ENCODE assay signal across 27 mouse cellular contexts in genomic region chr9:114601096-114601495, GRCm38 (mm10). TPM values are rescaled to one million over a fixed set of nuclear protein-coding genes. Genes with fewer than 3 reads are reported as not detected.
"Had no signal": no experiment of that assay in that cellular context is flagged by ENCODE, and none has a peak within 500 bp of the region (broad histone marks: within the 10 kb centered on the region; RNA-seq: fewer than 3 reads in every experiment).

No protein-coding gene starts in this region.

- H3K4me1 ChIP-seq: heart, embryonic 13.5 days; heart, embryonic 15.5 days; hindbrain, embryonic 13.5 days; hindbrain, embryonic 15.5 days; kidney, embryonic 15.5 days; limb, embryonic 13.5 days; limb, embryonic 15.5 days; liver, embryonic 12.5 days had no signal

- H3K27me3 ChIP-seq: heart, embryonic 13.5 days; heart, embryonic 15.5 days; hindbrain, embryonic 13.5 days; hindbrain, embryonic 15.5 days; kidney, embryonic 15.5 days; limb, embryonic 13.5 days; limb, embryonic 15.5 days; liver, embryonic 12.5 days had no signal

- ATAC-seq: hindbrain, postnatal 0 days; intestine, embryonic 16.5 days; liver, embryonic 12.5 days had no signal

- H3K4me2 ChIP-seq: heart, embryonic 11.5 days; heart, embryonic 13.5 days; heart, embryonic 15.5 days; hindbrain, embryonic 13.5 days; hindbrain, embryonic 15.5 days; kidney, embryonic 15.5 days; limb, embryonic 13.5 days; limb, embryonic 15.5 days; liver, embryonic 12.5 days had no signal

- H3K9ac ChIP-seq: heart, embryonic 13.5 days; heart, embryonic 15.5 days; hindbrain, embryonic 13.5 days; hindbrain, embryonic 15.5 days; kidney, embryonic 15.5 days; limb, embryonic 13.5 days; limb, embryonic 15.5 days; liver, embryonic 12.5 days had no signal

- H3K4me3 ChIP-seq: gastrocnemius, adult 2 months; heart, embryonic 13.5 days; heart, embryonic 15.5 days; hindbrain, embryonic 13.5 days; hindbrain, embryonic 15.5 days; kidney, embryonic 15.5 days; limb, embryonic 13.5 days; limb, embryonic 15.5 days; liver, embryonic 12.5 days had no signal

- DNase-seq: gastrocnemius, adult 2 months; gastrocnemius, postnatal 10 days; gastrocnemius, postnatal 25 days; heart, adult 18-20 months; heart, postnatal 14 days; heart, postnatal 36 days; kidney, adult 18-20 months; kidney, adult 8-10 months; kidney, postnatal 14 days; layer of hippocampus, adult 9-11 months; layer of hippocampus, postnatal 36 days; left cerebral cortex, postnatal 4 days had no signal

- H3K9me3 ChIP-seq: heart, embryonic 13.5 days; heart, embryonic 15.5 days; hindbrain, embryonic 13.5 days; hindbrain, embryonic 15.5 days; kidney, embryonic 15.5 days; limb, embryonic 13.5 days; limb, embryonic 15.5 days; liver, embryonic 12.5 days had no signal

- H3K27ac ChIP-seq: gastrocnemius, adult 2 months; heart, embryonic 13.5 days; heart, embryonic 15.5 days; hindbrain, embryonic 13.5 days; hindbrain, embryonic 15.5 days; hindbrain, postnatal 0 days; kidney, embryonic 15.5 days; kidney, postnatal 0 days; limb, embryonic 13.5 days; limb, embryonic 15.5 days; liver, embryonic 12.5 days had no signal

RNA-seq across cellular contexts. Expression of gene Trim71, which starts 36.9 kb away (rescaled TPM):
- polyA plus RNA-seq: heart, postnatal 0 days; large intestine, adult 2 months; liver, adult 2 months had no signal
